Comparison of ENCODE assay signal across 19 mouse cellular contexts in the genomic region with DNA sequence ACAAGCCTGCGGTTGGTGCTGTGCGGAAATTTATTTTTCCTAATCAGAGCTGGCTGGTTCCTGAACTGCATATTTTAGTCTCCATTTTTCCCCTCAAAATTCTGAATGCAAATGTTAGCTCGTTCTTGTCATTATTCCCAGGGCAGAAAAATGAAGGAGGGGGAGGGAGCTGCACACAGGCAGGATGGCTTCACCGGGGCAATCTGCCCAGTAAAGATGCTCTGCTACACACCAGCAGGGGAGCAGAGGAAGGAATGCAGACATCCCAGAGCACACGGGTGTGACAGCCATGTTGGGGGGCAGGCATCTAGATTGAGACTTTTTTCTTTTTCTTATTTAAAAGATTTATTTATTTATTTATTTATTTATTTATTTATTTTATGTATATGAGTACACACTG. TPM values are rescaled to one million over a fixed set of nuclear protein-coding genes. Genes with fewer than 3 reads are reported as not detected.
A peak's percentile ranks its signal among the peaks of the same experiment; 100 is the strongest.
DNase-seq lines count a peak whose midpoint lies in the region; ATAC-seq lines count a peak whose summit lies in the region.
"Had no signal": no experiment of that assay in that cellular context is flagged by ENCODE, and none has a peak within 500 bp of the region (broad histone marks: within the 10 kb centered on the region; RNA-seq: fewer than 3 reads in every experiment).

No protein-coding gene starts in this region.

- DNase-seq in cerebellum, postnatal 10 days = peak; percentile 71 to 75
- DNase-seq in cerebellum, adult 9-11 months = no peak
- DNase-seq in layer of hippocampus, adult 11-12 months (ENCODE audit: low spot score) = peak; percentile 73
- DNase-seq in layer of hippocampus, adult 9-10 months (ENCODE audit: low spot score) = no peak
- DNase-seq in neural tube, embryonic 10.5 days (ENCODE audit: extremely low spot score, low spot score) = no peak
- peak; percentile 55 to 66 for DNase-seq in layer of hippocampus, postnatal 10 days (ENCODE audit: low spot score in 2 of 2)
- no peak for DNase-seq in hindbrain, embryonic 11.5 days (ENCODE audit: low spot score)
- DNase-seq: adrenal gland, adult 2 months; heart, postnatal 14 days; kidney, adult 11 months; kidney, postnatal 10 days; lung, adult 2 months; thymus, adult 18-20 months had no signal

- no peak for ATAC-seq in neural tube, embryonic 15.5 days (ENCODE audit: low FRiP score)
- ATAC-seq in hindbrain, embryonic 11.5 days (ENCODE audit: low FRiP score) = no peak
- ATAC-seq: midbrain, embryonic 16.5 days had no signal

- no peaks in the 10 kb centered on the region for H3K9me3 ChIP-seq in neural tube, embryonic 15.5 days (replicated peaks)
- H3K9me3 ChIP-seq in hindbrain, embryonic 11.5 days (ENCODE audit: control insufficient read depth, low read length) = no peaks in the 10 kb centered on the region
- H3K9me3 ChIP-seq: hindbrain, embryonic 15.5 days had no signal

- H3K27me3 ChIP-seq in neural tube, embryonic 15.5 days (replicated peaks) = no peaks in the 10 kb centered on the region
- no peaks in the 10 kb centered on the region for H3K27me3 ChIP-seq in hindbrain, embryonic 11.5 days (ENCODE audit: control insufficient read depth, insufficient read depth, low read length)
- H3K27me3 ChIP-seq: hindbrain, embryonic 15.5 days had no signal

- H3K4me2 ChIP-seq in neural tube, embryonic 15.5 days = no peak overlapping the region
- no peak overlapping the region for H3K4me2 ChIP-seq in hindbrain, embryonic 11.5 days (replicated peaks; ENCODE audit: low read depth, low read length)
- H3K4me2 ChIP-seq: heart, embryonic 11.5 days; hindbrain, embryonic 15.5 days; liver, embryonic 11.5 days had no signal

- 60% methylated on average over 5 of the region's 5 CpGs for WGBS in neural tube, embryonic 15.5 days
- WGBS in hindbrain, embryonic 11.5 days = 78% methylated on average over 5 of the region's 5 CpGs

- H3K4me1 ChIP-seq in neural tube, embryonic 15.5 days = peaks cover 39% of the 10 kb centered on the region
- peaks cover 3% of the 10 kb centered on the region; the same call in 1 of the 2 replicates for H3K4me1 ChIP-seq in hindbrain, embryonic 11.5 days (replicated peaks; ENCODE audit: control insufficient read depth, insufficient read depth, low read length)

- H3K36me3 ChIP-seq in neural tube, embryonic 15.5 days = no peaks in the 10 kb centered on the region
- H3K36me3 ChIP-seq in hindbrain, embryonic 11.5 days (ENCODE audit: control insufficient read depth, insufficient read depth, low read length) = no peaks in the 10 kb centered on the region
- H3K36me3 ChIP-seq: hindbrain, embryonic 15.5 days had no signal

- peak overlapping the region; percentile 33; the same call in 1 of the 2 replicates for H3K27ac ChIP-seq in neural tube, embryonic 15.5 days (replicated peaks)
- H3K27ac ChIP-seq in hindbrain, embryonic 11.5 days (ENCODE audit: low read depth, low read length) = no peak overlapping the region
- H3K27ac ChIP-seq: macrophage had no signal

- H3K4me3 ChIP-seq in neural tube, embryonic 15.5 days (replicated peaks) = no peak overlapping the region
- H3K4me3 ChIP-seq in hindbrain, embryonic 11.5 days (ENCODE audit: low read depth, low read length) = no peak overlapping the region
- H3K4me3 ChIP-seq: hindbrain, embryonic 15.5 days had no signal

- H3K9ac ChIP-seq in neural tube, embryonic 15.5 days (replicated peaks) = no peak overlapping the region
- no peak overlapping the region for H3K9ac ChIP-seq in hindbrain, embryonic 11.5 days (ENCODE audit: low read depth, low read length)
- H3K9ac ChIP-seq: hindbrain, embryonic 15.5 days had no signal

RNA-seq across cellular contexts. Expression of a gene that starts 9.0 kb away (rescaled TPM):
- polyA plus RNA-seq in neural tube, embryonic 15.5 days (2015; fragmentation: Nextera tagmentation; extraction: Ambion mirVana) = 4.5 and 5.8 TPM in 2 replicates
- 100 to 1,000 TPM in 1 of 2 experiments, 10 to 100 TPM in 1; 94.1 to 106 TPM for total RNA-seq in layer of hippocampus, postnatal 10 days (2021)
- polyA plus RNA-seq in hindbrain, embryonic 11.5 days (2014; fragmentation: Nextera tagmentation; extraction: Ambion mirVana) = 3.9 and 4.3 TPM in 2 replicates

Comparison
In these comparisons a context has a peak if more than half of its experiments do, and no peak if none do; other contexts are left out.
1. DNase-seq: peak in cerebellum, postnatal 10 days (2 of 2), layer of hippocampus, adult 11-12 months (single experiment) and layer of hippocampus, postnatal 10 days (2 of 2); none in cerebellum, adult 9-11 months (single experiment), layer of hippocampus, adult 9-10 months (single experiment), neural tube, embryonic 10.5 days (single experiment) and hindbrain, embryonic 11.5 days (single experiment).